Mouse (Mus musculus) liver (tissue): Measurements from ENCODE around the gene Olfr1246.
"Not testable (repeated sequence)": the region's sequence is repeated elsewhere in the genome, so short reads cannot be mapped to it uniquely, and the experiment has no call there.

ENCODE experiments used
- DNase-seq: peaks from one replicate; pipeline ENCODE4 v3.0.0-alpha.2; 2020; ENCODE audit warnings: mixed read lengths

Olfr1246 gene

DNA sequence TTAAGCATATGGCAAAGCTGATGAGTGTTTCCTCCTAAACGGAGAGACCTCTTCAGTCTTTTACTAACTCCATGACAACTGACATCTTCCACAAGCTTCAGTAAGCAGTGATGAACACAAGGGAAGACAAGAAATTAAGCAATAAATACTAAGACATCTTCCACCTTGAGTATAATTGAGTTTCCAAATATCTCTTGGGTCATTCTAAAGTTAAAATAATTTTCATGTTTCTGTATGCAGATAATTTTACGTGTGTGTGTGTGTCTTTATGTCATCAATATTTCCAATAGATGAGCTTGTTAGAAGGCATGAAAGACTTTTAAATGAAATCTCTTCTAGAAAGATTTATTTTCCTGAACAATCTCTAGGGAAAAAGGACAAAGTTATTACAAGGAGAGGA, at the start of gene Olfr1246:
TSS of gene Olfr1246 (minus strand) at position 101 of the 400 bp plus-strand sequence.
- no peak for DNase-seq

DNA sequence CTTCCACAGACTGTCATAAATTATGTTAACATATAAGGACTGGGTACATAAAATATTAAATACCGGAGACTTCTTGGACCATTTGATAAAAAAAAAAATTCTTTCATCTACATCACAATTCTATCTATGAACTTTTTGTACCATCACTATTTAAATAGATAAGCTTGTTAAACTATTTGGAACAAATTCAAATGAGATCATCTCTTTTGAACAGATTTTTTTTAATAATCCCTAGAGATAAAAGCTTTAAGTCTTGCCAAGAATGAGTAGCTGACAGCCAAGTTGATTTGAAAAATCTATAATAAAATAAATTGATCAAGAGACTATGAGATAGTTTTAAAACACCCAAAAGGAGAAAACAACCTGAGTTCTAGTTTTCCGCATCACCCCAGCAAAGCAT, 41.9 kb upstream of the Olfr1246 start, which contains the start of gene Olfr1249:
TSS of gene Olfr1249 (minus strand) at position 101 of the 400 bp plus-strand sequence.
- DNase-seq = no peak

DNA sequence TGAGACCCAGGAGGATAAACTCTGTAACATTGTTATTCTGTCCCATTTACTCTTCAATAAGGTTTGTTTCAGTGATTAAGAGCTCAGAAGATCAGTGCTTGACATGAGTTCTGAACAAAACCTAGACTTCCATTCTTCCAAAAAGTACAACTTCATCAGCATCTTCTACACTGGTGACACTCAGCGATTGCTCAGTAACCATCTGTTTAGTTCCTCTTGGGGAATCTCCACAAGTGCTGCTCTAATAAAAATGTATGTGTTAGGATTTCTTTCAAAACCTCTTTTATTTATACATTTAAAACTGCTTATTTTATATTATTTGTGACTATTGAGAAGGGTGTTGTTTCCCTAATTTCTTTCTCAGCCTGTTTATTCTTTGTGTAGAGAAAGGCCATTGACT, 25.2 kb upstream of the Olfr1246 start, which contains the start of gene Olfr1248:
TSS of gene Olfr1248 (minus strand) at position 101 of the 400 bp plus-strand sequence.
- not testable (repeated sequence) for DNase-seq

DNA sequence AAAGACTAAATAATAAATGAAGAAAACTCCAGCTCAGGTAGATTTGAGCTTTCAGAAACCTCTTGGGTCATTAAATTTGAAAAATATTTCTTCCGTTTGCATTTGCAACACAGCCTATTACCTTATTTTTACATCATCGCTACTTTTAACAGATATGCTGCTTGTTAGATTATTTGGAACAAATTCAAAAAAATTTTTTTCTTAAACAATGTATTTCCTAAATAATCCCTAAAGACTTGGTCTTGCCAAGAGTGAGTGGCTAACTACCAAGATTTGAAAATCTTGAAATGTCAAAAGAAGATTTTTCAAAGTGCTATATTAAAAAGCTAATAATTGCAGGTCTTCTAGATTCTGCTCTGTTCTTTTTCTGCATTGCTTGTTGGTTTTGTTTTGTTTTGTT, 21.1 kb upstream of the Olfr1246 start, which contains the start of gene Olfr1247:
TSS of gene Olfr1247 (minus strand) at position 101 of the 400 bp plus-strand sequence.
- no peak for DNase-seq

DNA sequence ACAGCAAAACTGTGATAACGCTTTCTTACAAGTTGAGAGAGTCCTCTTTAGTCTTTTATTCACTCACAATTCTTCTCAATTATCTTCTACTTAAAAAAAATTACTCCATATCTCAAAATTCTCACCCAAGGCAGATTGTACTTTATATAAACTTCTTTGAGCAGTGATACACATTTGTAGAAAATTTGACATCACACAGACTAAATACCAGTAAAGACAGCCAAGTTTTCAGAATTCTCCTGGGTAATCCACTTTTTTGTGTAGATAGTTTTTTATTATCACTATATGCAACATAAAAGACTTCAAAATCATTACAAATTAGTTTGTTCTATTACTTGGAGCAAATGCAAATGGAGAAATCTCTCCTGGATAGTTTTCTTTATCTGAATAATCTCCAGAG, 14.6 kb downstream of the Olfr1246 start, which contains the start of gene Olfr1245:
TSS of gene Olfr1245 (minus strand) at position 101 of the 400 bp plus-strand sequence.
- no peak for DNase-seq

DNA sequence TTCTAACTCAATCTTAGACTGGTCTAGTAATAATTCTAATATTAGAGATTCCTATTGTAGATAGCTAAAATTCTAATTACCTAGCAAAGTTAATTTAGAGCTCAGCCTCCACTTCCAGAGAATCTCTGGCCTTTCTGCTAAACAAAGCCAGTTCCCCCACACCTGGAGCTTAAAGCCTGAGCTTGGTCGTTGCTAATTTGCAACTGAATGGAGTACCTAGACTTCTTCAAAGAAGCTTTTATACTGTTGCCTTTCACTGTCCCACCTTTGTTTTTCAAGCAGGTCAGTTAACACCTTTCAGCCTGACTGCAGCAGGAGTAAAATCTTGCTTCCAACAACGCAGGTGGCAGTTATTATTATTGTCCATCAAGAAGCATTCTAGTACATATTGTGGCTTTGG, 30.3 kb downstream of the Olfr1246 start:
- DNase-seq = not testable (repeated sequence)

DNA sequence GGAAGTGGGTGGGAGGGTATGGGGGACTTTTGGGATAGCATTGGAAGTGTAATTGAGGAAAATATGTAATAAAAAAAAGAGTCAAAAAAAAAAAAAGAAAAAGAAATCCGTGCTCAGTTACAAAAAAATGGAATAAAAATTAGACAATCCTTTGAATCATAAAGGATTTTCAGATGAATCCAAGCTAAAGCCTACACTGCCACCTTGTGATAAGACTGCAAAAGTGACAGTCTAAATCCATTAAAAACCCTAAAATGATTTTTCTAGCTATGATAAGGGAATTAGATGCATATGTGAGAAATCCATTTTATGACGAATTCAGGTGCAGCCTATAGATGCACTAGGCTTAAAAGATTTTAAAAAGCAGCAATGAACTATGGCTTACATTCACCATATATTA, 48.4 kb downstream of the Olfr1246 start:
- no peak for DNase-seq

DNA sequence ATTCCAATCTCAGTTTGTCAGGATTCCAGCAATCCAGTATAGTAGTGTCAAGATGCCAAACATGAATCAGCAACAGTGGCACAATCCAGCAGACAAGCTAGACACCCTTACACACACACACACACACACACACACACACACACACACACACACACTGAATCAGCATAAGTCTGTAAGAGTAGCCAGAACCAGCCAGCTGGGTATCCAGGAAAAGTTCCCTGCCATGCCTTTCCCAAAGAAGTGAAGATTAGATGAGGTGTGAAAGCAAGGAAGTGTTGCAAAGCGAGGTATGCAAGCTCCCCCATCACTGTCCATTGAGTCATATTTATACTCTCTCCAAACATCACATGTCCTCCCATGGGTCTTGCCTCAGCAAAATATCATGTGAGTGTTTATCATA, 53.0 kb downstream of the Olfr1246 start:
- DNase-seq = no peak
